Mouse (Mus musculus) megakaryocyte-erythroid progenitor cell, adult 5 weeks (primary cell): Measurements from ENCODE around the gene Ccdc85b. TPM values are rescaled to one million over a fixed set of nuclear protein-coding genes. Genes with fewer than 3 reads are reported as not detected.

ENCODE experiments used
- polyA plus RNA-seq: library from polyadenylated mRNA; stranded (reverse); fragments of >175 nt; gene quantifications from 2 replicates; pipeline ENCODE4 v1.2.3, GENCODE M21; 2012

Ccdc85b gene
- 11.6 and 13.9 TPM in 2 replicates for polyA plus RNA-seq

GRCm38 (mm10) chr19:5457746-5458442, at the start of gene Ccdc85b:
Ccdc85b (minus strand) TSS chr19:5457894.

GRCm38 (mm10) chr19:5503687-5504086, 46.0 kb upstream of the Ccdc85b start, which contains the start of gene 1700020D05Rik:
1700020D05Rik (minus strand) TSS chr19:5503787.

GRCm38 (mm10) chr19:5490313-5490897, 32.7 kb upstream of the Ccdc85b start, which contains the start of gene Cfl1:
Cfl1 (plus strand) TSS chr19:5490455.

GRCm38 (mm10) chr19:5487768-5488550, 30.3 kb upstream of the Ccdc85b start, which contains the start of gene Mus81:
Mus81 (minus strand) TSS chr19:5488402.

GRCm38 (mm10) chr19:5473720-5474119, 16.0 kb upstream of the Ccdc85b start, which contains the start of gene Efemp2:
Efemp2 (plus strand) TSS chr19:5473954.

GRCm38 (mm10) chr19:5468374-5468773, 10.7 kb upstream of the Ccdc85b start, which contains the start of gene Ctsw:
Ctsw (minus strand) TSS chr19:5468507.

GRCm38 (mm10) chr19:5460465-5460911, 2.8 kb upstream of the Ccdc85b start, which contains the start of gene Fibp:
Fibp (plus strand) TSS chr19:5460615.

GRCm38 (mm10) chr19:5447515-5448353, 10.0 kb downstream of the Ccdc85b start, which contains the start of gene Fosl1:
Fosl1 (plus strand) TSS chr19:5447547.

GRCm38 (mm10) chr19:5424782-5425741, 32.6 kb downstream of the Ccdc85b start, which contains the start of the genes Drap1 and AI837181:
Drap1 (minus strand) TSS chr19:5424979.
AI837181 (plus strand) TSS chr19:5425144.

Other genes starting within 250 kb of the Ccdc85b start
- 28.6 and 34.9 TPM in 2 replicates for gene Pacs1, start 184.8 kb downstream of the Ccdc85b start, polyA plus RNA-seq
- 327 and 332 TPM in 2 replicates for gene Sf3b2, start 162.4 kb downstream of the Ccdc85b start, polyA plus RNA-seq
- gene Gal3st3, start 159.6 kb downstream of the Ccdc85b start, polyA plus RNA-seq, result not detected in 2 replicates
- gene Catsper1, start 122.2 kb downstream of the Ccdc85b start, polyA plus RNA-seq, result not detected in 2 replicates
- gene Cst6, start 108.3 kb downstream of the Ccdc85b start, polyA plus RNA-seq, result 0.10 and 0.16 TPM in 2 replicates
- gene Eif1ad, start 91.2 kb downstream of the Ccdc85b start, polyA plus RNA-seq, result 80.0 and 86.0 TPM in 2 replicates
- 239 and 280 TPM in 2 replicates for gene Banf1, start 90.7 kb downstream of the Ccdc85b start, polyA plus RNA-seq
- gene Sart1, start 69.2 kb downstream of the Ccdc85b start, polyA plus RNA-seq, result 170 and 280 TPM in 2 replicates
- gene Tsga10ip, start 55.4 kb downstream of the Ccdc85b start, polyA plus RNA-seq, result 0.61 and 1.2 TPM in 2 replicates
- 476 and 605 TPM in 2 replicates for gene Drap1, start 32.9 kb downstream of the Ccdc85b start, polyA plus RNA-seq
- gene AI837181, start 32.8 kb downstream of the Ccdc85b start, polyA plus RNA-seq, result 69.9 and 80.4 TPM in 2 replicates
- gene Fosl1, start 10.3 kb downstream of the Ccdc85b start, polyA plus RNA-seq, result 24.1 and 26.4 TPM in 2 replicates
- gene Fibp, start 2.7 kb upstream of the Ccdc85b start, polyA plus RNA-seq, result 133 and 139 TPM in 2 replicates
- 0.66 and 0.91 TPM in 2 replicates for gene Ctsw, start 10.6 kb upstream of the Ccdc85b start, polyA plus RNA-seq
- 0.29 and 0.65 TPM in 2 replicates for gene Efemp2, start 16.1 kb upstream of the Ccdc85b start, polyA plus RNA-seq
- gene Mus81, start 30.5 kb upstream of the Ccdc85b start, polyA plus RNA-seq, result 35.9 and 39.4 TPM in 2 replicates
- gene Cfl1, start 32.6 kb upstream of the Ccdc85b start, polyA plus RNA-seq, result 937 and 1,300 TPM in 2 replicates
- gene 1700020D05Rik, start 45.9 kb upstream of the Ccdc85b start, polyA plus RNA-seq, result 0.09 and 0.13 TPM in 2 replicates
- gene Snx32, start 52.6 kb upstream of the Ccdc85b start, polyA plus RNA-seq, result 1.4 and 1.8 TPM in 2 replicates
- gene Ovol1, start 102.8 kb upstream of the Ccdc85b start, polyA plus RNA-seq, result 0.15 and 0.43 TPM in 2 replicates
- 13.8 and 24.3 TPM in 2 replicates for gene Ap5b1, start 110.1 kb upstream of the Ccdc85b start, polyA plus RNA-seq
- gene Rnaseh2c, start 144.0 kb upstream of the Ccdc85b start, polyA plus RNA-seq, result 428 and 481 TPM in 2 replicates
- 72.7 and 88.5 TPM in 2 replicates for gene Kat5, start 152.3 kb upstream of the Ccdc85b start, polyA plus RNA-seq
- gene Rela, start 179.6 kb upstream of the Ccdc85b start, polyA plus RNA-seq, result 186 and 217 TPM in 2 replicates
- 234 and 255 TPM in 2 replicates for gene Sipa1, start 205.8 kb upstream of the Ccdc85b start, polyA plus RNA-seq
- gene Map3k11, start 230.8 kb upstream of the Ccdc85b start, polyA plus RNA-seq, result 229 and 246 TPM in 2 replicates
- 233 and 270 TPM in 2 replicates for gene Pcnx3, start 231.0 kb upstream of the Ccdc85b start, polyA plus RNA-seq
- 0.37 and 0.54 TPM in 2 replicates for gene Kcnk7, start 246.5 kb upstream of the Ccdc85b start, polyA plus RNA-seq